Mouse (Mus musculus) lung, adult 2 months (tissue): ENCODE measurements around the gene Lsm12. TPM values are rescaled to one million over a fixed set of nuclear protein-coding genes. Genes with fewer than 3 reads are reported as not detected.

Source experiments
- DNase-seq: peaks from one replicate; pipeline ENCODE4 v3.0.0; 2022
- H3K4me1 ChIP-seq: fragments of 200-500 bp; 2 replicates; pipeline ENCODE4 v1.6.1; 2011; ENCODE audit warnings: low read length; ENCODE audit not compliant: control insufficient read depth, insufficient read depth
- H3K4me3 ChIP-seq: fragments of 200-500 bp; replicated peaks from 2 replicates; pipeline ENCODE3; 2011; ENCODE audit warnings: low read depth, mild to moderate bottlenecking, control low read depth, low read length; ENCODE audit errors: extremely low read depth
- CTCF ChIP-seq: fragments of 200-500 bp; IDR thresholded peaks from 2 replicates; pipeline ENCODE4 v1.5.1; 2011; ENCODE audit warnings: mild to moderate bottlenecking, low read length, control low read depth; ENCODE audit not compliant: insufficient read depth
- POLR2A ChIP-seq: fragments of 200-500 bp; IDR thresholded peaks from 2 replicates; pipeline ENCODE4 v1.6.1; 2011; ENCODE audit warnings: low read depth, mild to moderate bottlenecking, control low read depth, low read length, borderline replicate concordance; ENCODE audit errors: extremely low read depth
- WGBS: fragments of 180-500 bp; shearing (Covaris S2); methylation state at CpG from one replicate; pipeline ENCODE4 v1.1.7; 2018; 5-methylcytosine and 5-hydroxymethylcytosine counted together
- polyA plus RNA-seq: library from polyadenylated mRNA; depleted of rRNA; stranded (reverse); fragments of >200 nt; gene quantifications from 2 replicates; pipeline ENCODE4 v1.2.3, GENCODE M21; 2012

Gene Lsm12
- polyA plus RNA-seq, 1 experiment = 30.6 TPM

DNA sequence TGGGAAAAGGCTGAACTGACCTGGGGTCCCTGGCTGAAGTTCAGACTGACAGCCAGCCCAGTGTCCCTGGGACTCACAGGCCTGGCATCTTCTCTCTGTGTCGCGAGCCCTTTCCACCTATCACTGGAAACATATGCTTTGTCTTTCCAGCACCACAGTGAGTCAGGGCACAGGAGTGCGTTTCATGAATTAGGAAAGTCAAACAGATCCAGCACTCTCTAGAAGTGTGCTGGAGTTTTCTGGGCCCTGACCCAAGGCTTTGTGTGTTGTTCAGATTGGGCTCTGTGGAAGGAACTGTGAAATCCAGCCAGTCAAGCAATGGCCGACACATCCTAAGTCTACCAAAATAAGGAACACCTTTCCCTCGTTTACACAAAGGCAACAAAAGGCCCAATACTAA lies 40.1 kb upstream of the Lsm12 start:
- Histone ChIP-seq H3K4me1 (peaks cover 44% of the 10 kb centered on the region), H3K4me3 (no peak overlapping the region)
- DNase-seq = no peak
- 31% methylated on average over 5 of the region's 5 CpGs for WGBS
- TF ChIP-seq POLR2A (no peak), CTCF (no peak)

DNA sequence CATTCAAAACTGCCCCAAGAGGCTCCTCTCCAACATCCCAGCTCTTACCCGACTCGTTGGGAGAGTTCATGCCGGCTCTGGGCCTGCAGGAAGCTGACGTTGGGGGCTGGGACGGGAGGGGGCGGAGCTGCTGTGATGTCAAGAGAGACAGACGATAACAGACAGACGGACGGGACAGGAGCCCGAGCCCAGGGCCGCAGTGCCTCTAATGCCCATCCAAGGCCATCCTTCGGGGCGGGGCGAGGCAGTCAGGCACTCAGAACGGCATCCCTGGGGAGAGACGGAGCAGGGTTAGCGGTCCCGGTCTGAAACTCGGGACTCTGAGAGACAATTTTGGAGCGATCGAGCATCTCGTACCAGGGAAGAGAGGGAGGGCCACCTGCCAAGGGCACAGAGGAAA lies 39.6 kb upstream of the Lsm12 start:
- no peak for DNase-seq
- H3K4me1 ChIP-seq = peaks cover 49% of the 10 kb centered on the region
- TF ChIP-seq POLR2A (no peak), CTCF (no peak)
- WGBS = 14% methylated on average over 22 of the region's 22 CpGs
- peak overlapping the region; percentile 6 for H3K4me3 ChIP-seq

DNA sequence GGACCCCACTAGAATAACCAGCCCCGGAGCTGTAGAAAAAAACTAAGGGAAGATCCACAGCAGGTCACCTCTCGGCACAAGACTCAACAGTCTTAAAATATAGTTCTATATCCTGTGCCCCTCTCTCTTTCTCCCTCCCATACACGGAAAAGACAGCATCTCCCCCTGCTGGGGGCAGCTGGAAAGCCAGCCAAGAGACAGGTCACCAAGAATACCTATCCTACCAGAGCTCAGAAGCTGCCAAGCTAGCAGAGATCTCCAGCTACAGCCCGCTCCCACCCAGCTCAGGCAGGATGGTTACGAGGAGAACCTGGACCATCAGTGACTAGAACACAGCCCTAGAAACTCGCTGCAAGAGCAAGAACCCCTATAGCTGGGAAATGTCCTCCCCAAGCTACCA lies 38.1 kb upstream of the Lsm12 start:
- DNase-seq = no peak
- Histone ChIP-seq H3K4me3 (no peak overlapping the region), H3K4me1 (peaks cover 54% of the 10 kb centered on the region)
- WGBS = 47% methylated on average over 6 of the region's 6 CpGs
- TF ChIP-seq POLR2A (no peak), CTCF (peak; percentile 63; the same call in 1 of the 2 replicates)

DNA sequence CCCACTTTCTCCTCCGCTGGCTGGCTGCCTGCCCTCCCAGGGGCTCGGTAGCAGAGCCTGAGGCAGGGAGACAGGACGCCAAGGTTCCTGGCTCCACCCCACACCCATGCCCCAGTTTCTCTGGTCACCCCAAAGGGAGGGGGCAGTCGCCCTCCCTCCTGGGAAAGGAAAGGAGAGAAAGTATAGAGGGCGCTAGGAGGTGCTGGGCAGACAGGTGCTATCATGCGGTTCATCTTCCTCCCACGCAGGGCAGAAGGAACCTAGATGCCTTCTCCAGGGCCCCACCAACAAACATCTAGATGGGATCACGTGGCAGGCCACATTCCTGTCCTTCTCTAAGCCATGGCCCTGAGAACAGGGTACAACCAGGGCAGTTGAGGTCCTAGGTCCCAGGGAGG lies 36.9 kb upstream of the Lsm12 start:
- no peak for TF ChIP-seq CTCF
- no peak for TF ChIP-seq POLR2A
- H3K4me3 ChIP-seq = no peak overlapping the region
- 65% methylated on average over 8 of the region's 8 CpGs for WGBS
- no peak for DNase-seq
- H3K4me1 ChIP-seq = peaks cover 60% of the 10 kb centered on the region

DNA sequence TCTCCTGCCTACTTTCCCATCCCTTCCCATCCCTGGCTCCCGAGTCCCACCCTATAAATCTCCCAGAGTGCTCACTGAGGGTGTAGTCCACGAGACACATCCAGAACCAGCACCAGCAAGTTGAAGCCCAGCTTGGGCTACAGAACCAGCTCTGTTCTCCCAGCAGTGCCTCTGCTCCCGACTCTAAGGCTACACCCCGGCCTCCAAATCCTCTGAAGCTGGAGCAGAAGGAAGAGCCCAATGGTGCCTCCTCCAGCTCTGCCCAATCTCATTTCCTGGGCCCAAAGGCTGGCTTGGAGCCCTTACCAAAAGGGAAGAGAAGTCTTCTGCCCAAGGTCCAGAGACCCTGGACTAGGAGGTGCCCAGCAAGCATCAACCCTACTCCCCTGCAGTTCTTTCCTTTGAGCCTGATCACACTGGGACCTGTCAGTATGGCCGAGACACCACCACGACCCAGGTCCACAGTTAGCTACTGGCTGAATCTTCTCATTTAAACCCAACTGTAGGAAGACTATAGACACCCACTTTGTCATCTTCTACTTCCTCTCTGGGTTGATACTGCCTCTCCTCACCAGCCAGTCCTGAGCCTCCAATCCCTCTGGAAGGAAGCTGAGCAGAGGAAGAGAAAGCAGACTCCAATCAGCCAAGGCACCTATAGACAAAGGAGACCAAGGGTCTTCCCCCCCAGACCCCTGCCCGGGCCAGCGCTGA lies 36.3 kb upstream of the Lsm12 start:
- 75% methylated on average over 8 of the region's 8 CpGs for WGBS
- peaks cover 56% of the 10 kb centered on the region for H3K4me1 ChIP-seq
- H3K4me3 ChIP-seq = no peak overlapping the region
- no peak for TF ChIP-seq CTCF
- no peak for DNase-seq

DNA sequence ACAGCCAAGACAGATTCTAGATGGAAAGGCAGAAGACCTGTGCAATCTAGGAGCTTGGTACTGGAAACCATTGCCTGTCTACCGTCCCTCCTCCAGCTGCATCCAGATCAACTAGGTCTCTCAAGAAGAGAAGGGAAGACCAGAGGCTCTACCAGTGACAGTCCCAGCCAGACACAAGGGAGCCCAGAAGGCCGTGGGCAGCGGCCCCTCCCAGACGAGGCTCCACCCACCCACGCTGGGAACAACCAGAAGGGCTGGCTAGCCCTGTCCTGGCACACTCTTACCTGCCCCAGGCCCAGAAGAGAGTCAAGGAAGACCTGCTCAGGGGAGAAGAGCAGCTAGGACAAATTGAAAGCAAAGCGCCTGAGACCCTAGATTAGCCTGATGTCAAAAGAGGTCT lies 35.4 kb upstream of the Lsm12 start:
- 43% methylated on average over 6 of the region's 6 CpGs for WGBS
- TF ChIP-seq CTCF (no peak), POLR2A (no peak)
- DNase-seq = no peak
- Histone ChIP-seq H3K4me1 (peaks cover 56% of the 10 kb centered on the region), H3K4me3 (no peak overlapping the region)

DNA sequence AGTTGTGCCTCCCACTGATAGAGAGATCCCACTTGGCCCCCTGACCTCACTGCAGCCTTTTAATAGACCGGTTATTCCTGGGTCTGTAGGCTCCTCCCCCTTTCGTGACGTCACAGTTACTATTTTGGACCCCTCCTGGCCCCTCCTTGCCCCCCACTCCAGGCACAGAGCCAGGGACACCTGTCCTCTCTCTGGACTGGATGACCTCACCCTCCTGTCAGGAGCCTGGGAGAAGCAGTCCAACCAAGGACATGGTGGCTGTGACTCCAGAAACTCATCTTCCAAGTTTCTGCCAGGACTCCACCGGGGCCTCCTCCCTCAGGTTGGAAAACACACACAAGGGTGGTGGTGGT lies 34.9 kb upstream of the Lsm12 start:
- no peak for DNase-seq

DNA sequence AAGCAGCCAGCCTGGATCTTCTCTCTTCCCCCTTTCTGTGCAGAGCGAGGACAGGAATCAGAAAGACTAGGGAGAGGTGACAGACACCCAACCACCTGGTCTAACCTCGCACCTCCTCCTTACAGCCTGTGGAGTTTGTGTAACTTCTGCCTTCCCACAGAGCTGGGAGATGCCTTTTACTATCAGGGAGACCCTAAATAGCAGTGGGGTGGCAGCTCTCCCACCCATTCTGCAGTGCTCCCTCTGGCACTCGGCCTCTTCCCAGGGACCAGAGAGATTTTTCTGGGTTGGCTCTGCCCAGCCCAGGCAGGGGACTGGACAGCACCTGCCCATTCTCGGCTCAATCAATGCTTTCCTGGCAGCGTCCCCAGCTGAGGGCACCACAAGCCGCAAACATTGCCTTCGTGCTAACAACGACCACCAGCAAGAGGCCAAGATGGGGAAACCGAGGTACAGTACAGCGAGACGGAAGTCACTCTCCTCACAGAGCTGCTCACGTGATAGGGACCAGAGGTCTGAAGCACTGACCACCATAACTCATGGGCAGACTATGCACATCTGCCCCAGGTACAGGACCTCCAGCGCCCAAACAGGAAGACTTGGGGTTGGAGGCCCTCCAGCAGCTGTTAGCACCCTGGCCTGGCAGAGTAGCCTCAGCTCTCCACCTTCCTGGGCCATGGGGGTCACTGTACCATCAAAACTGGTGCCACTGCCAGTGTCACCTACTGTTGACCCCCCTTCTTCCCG lies 34.3 kb upstream of the Lsm12 start:
- DNase-seq = no peak
- Histone ChIP-seq H3K4me1 (peaks cover 52% of the 10 kb centered on the region), H3K4me3 (no peak overlapping the region)
- no peak for TF ChIP-seq CTCF
- TF ChIP-seq POLR2A = no peak
- 46% methylated on average over 14 of the region's 14 CpGs for whole genome bisulfite sequencing

More for the DNA sequence above, 34.9 kb upstream of the Lsm12 start:
- 29% methylated on average over 4 of the region's 4 CpGs for WGBS
- TF ChIP-seq POLR2A = no peak
- no peak for TF ChIP-seq CTCF
- H3K4me3 ChIP-seq = no peak overlapping the region
- H3K4me1 ChIP-seq = peaks cover 53% of the 10 kb centered on the region

DNA sequence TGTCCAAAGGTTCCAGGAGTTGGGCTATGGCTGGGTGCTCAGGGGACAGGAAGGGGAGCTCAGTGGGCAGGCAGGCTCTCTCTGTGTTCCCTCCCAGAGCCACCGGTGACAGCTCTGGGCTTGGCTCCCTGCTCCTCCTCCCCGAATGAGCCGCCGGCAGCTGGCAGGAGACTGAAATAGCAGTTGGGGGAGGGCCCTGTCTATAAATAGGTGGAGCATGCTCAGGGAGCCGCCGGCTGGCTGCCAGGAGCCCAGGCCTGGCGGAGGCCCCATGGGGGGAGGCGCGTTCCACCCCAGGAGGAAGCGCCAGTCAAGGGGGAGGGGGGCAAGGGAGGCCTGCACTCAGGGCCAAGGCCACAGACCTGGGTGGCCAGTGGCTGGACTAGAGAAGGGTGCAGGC lies 33.7 kb upstream of the Lsm12 start:
- Histone ChIP-seq H3K4me1 (peaks cover 55% of the 10 kb centered on the region), H3K4me3 (peak overlapping the region; percentile 70)
- no peak for TF ChIP-seq CTCF
- peak; percentile 92; the same call in 1 of the 2 replicates for TF ChIP-seq POLR2A
- peak; percentile 94 for DNase-seq
- WGBS = 0% methylated on average over 9 of the region's 10 CpGs
